Mouse (Mus musculus) CH12.LX (cell line): ENCODE measurements at regions not wholly inside any gene's neighbourhood (a gene's known extent, or its start where the extent isn't known, plus 50 kb on each side); places are given as distances from the start of the nearest gene placed in this dataset.

Experiments used
- DNase-seq: peaks from one replicate; pipeline ENCODE4 v3.0.0-alpha.2; 2013; ENCODE audit errors: extremely low read depth
- H3K27ac ChIP-seq: 2 replicates; pipeline ENCODE4 v1.5.1; 2012; ENCODE audit warnings: low read depth, mild to moderate bottlenecking, control low read depth, moderate library complexity; ENCODE audit not compliant: insufficient read depth
- H3K27me3 ChIP-seq: replicated peaks from 2 replicates; pipeline ENCODE3; 2012; ENCODE audit warnings: inconsistent platforms
- H3K36me3 ChIP-seq, 2 experiments: replicated peaks in 1 of 2; 2 replicates each; pipeline versions ENCODE3 to v1.6.1; 2012; ENCODE audit warnings: inconsistent platforms in 1 of 2, low read length in 1 of 2, mild to moderate bottlenecking in 1 of 2, mixed read lengths in 1 of 2, moderate library complexity in 1 of 2; ENCODE audit not compliant: control insufficient read depth in 1 of 2, insufficient read depth in 1 of 2
- H3K4me1 ChIP-seq, 2 experiments: 2 replicates each; pipeline ENCODE4 v1.6.1; 2012; ENCODE audit warnings: inconsistent platforms in 1 of 2, moderate library complexity in 1 of 2; ENCODE audit not compliant: insufficient read depth in 2 of 2, control insufficient read depth in 1 of 2
- H3K4me2 ChIP-seq: 2 replicates; pipeline ENCODE4 v1.6.1; 2012; ENCODE audit warnings: low read depth, mild to moderate bottlenecking, control low read depth; ENCODE audit not compliant: poor library complexity, insufficient read depth, severe bottlenecking
- H3K4me3 ChIP-seq, 3 experiments: fragments of 150-350 bp in 1 of 3; sonication (generic) in 1 of 3; replicated peaks in 1 of 3; 2 replicates each; pipeline versions ENCODE3 to v1.5.1; 2011 to 2012; ENCODE audit warnings: low read depth in 2 of 3, low read length in 2 of 3, mild to moderate bottlenecking in 2 of 3, moderate library complexity in 2 of 3, control low read depth in 1 of 3, improper control_type of control experiment in 1 of 3, inconsistent platforms in 1 of 3, mixed read lengths in 1 of 3; ENCODE audit not compliant: poor library complexity in 1 of 3
- H3K79me2 ChIP-seq: replicated peaks from 2 replicates; pipeline ENCODE4 v1.6.1; 2012; ENCODE audit warnings: mild to moderate bottlenecking, moderate library complexity; ENCODE audit not compliant: control insufficient read depth, poor library complexity, insufficient read depth, severe bottlenecking; ENCODE audit errors: extremely low read depth
- H3K9ac ChIP-seq: 2 replicates; pipeline ENCODE4 v1.6.1; 2012; ENCODE audit warnings: low read depth, mild to moderate bottlenecking, control low read depth, moderate library complexity; ENCODE audit not compliant: insufficient read depth
- H3K9me3 ChIP-seq: replicated peaks from 2 replicates; pipeline ENCODE3; 2012; ENCODE audit warnings: low read length, inconsistent platforms, mixed read lengths
- BHLHE40 ChIP-seq: IDR thresholded peaks from 2 replicates; pipeline ENCODE4 v1.6.1; 2011; ENCODE audit warnings: mild to moderate bottlenecking, low read depth, low read length, improper control_type of control experiment
- CHD2 ChIP-seq: IDR thresholded peaks from 2 replicates; pipeline ENCODE4 v1.6.1; 2011; ENCODE audit warnings: low read length, improper control_type of control experiment
- CTCF ChIP-seq, 2 experiments: IDR thresholded peaks in 1 of 2; conservative IDR thresholded peaks in 1 of 2; 2 replicates each; pipeline ENCODE4 v1.5.1; 2011 to 2012; ENCODE audit warnings: low read depth in 2 of 2, low read length in 2 of 2, improper control_type of control experiment in 1 of 2, inconsistent platforms in 1 of 2, mild to moderate bottlenecking in 1 of 2, moderate library complexity in 1 of 2
- ETS1 ChIP-seq: conservative IDR thresholded peaks from 2 replicates; pipeline ENCODE4 v1.6.1; 2012; ENCODE audit warnings: low read depth, mild to moderate bottlenecking, inconsistent platforms, low read length, improper control_type of control experiment, moderate library complexity
- GABPA ChIP-seq: IDR thresholded peaks from 2 replicates; pipeline ENCODE4 v1.6.1; 2012; ENCODE audit warnings: low read depth, low read length, improper control_type of control experiment, inconsistent platforms; ENCODE audit not compliant: insufficient replicate concordance
- HCFC1 ChIP-seq: IDR thresholded peaks from 2 replicates; pipeline ENCODE4 v1.6.1; 2012; ENCODE audit warnings: low read depth, mild to moderate bottlenecking, inconsistent platforms, low read length, improper control_type of control experiment
- IRF4 ChIP-seq: IDR thresholded peaks from 2 replicates; pipeline ENCODE4 v1.6.1; 2014; ENCODE audit warnings: low read depth, mild to moderate bottlenecking, inconsistent platforms, low read length, improper control_type of control experiment
- MAZ ChIP-seq: IDR thresholded peaks from 2 replicates; pipeline ENCODE4 v1.6.1; 2012; ENCODE audit warnings: low read depth, mild to moderate bottlenecking, inconsistent platforms, low read length, improper control_type of control experiment, moderate library complexity
- POLR2A ChIP-seq: IDR thresholded peaks from 2 replicates; pipeline ENCODE4 v1.6.1; 2011; ENCODE audit warnings: low read depth, mild to moderate bottlenecking, improper control_type of control experiment, low read length
- POLR2AphosphoS2 ChIP-seq: IDR thresholded peaks from 2 replicates; pipeline ENCODE4 v1.6.1; 2011; ENCODE audit warnings: low read depth, low read length, improper control_type of control experiment
- ZKSCAN1 ChIP-seq: IDR thresholded peaks from 2 replicates; pipeline ENCODE4 v1.6.1; 2012; ENCODE audit warnings: low read depth, inconsistent platforms, low read length, improper control_type of control experiment, borderline replicate concordance
- dilution Hi-C: fragments of 300-500 bp; cut with MboI; formaldehyde crosslinking; loops from 2 replicates; pipeline ENCODE4 v1.14.3; 2020; ENCODE audit warnings: low sequenced_read_pairs; ENCODE audit not compliant: extremely low pct_unique_long_range_greater_than_20kb, extremely low pct_ligation_motif_present
- in situ Hi-C: fragments of 300-500 bp; cut with MboI; formaldehyde crosslinking; loops from 3 replicates; pipeline ENCODE4 v1.14.3; 2019; ENCODE audit warnings: low sequenced_read_pairs, low pct_ligation_motif_present, low pct_unique_long_range_greater_than_20kb, mixed read lengths

- Histone ChIP-seq H3K9me3 (peaks cover 25% of the 10 kb centered on the region), H3K27me3 (no peaks in the 10 kb centered on the region), H3K4me3 (no peak overlapping the region), H3K36me3 (no peaks in the 10 kb centered on the region), H3K4me1 (no peaks in the 10 kb centered on the region), H3K9ac (no peak overlapping the region), H3K27ac (no peak overlapping the region), H3K4me2 (no peak overlapping the region), H3K79me2 (no peaks in the 10 kb centered on the region)
- in situ Hi-C loops (no loop called here), dilution Hi-C loops (no loop called here)
- TF ChIP-seq BHLHE40 = no peak
- TF ChIP-seq CTCF (conservative IDR thresholded peaks at IDR 0.05 in 1 of 2, IDR thresholded peaks at IDR 0.05 in 1 of 2; ENCODE audit: low read depth in 2 of 2, low read length in 2 of 2) = no peak
- no peak for DNase-seq
These were observed 409.7 kb upstream of the Ano5 start for GRCm38 (mm10) chr7:51101166-51101565.

GRCm38 (mm10) chr7:51140796-51141195 lies 370.0 kb upstream of the Ano5 start:
- in situ Hi-C loops = no loop called here
- Histone ChIP-seq H3K4me3 (no peak overlapping the region), H3K4me1 (no peaks in the 10 kb centered on the region)
- no peak for TF ChIP-seq GABPA
- no peak for TF ChIP-seq CHD2
- TF ChIP-seq ETS1 = no peak
- no peak for TF ChIP-seq ZKSCAN1
- TF ChIP-seq, all 38 proteins: peak for 0
- H3K36me3 ChIP-seq = no peaks in the 10 kb centered on the region
- peaks cover 24% of the 10 kb centered on the region for H3K9me3 ChIP-seq
- H3K4me2 ChIP-seq = no peak overlapping the region
- no peak overlapping the region for H3K27ac ChIP-seq
- no peak for DNase-seq
- no peak overlapping the region for H3K9ac ChIP-seq
- H3K27me3 ChIP-seq = no peaks in the 10 kb centered on the region
- dilution Hi-C loops = no loop called here
- no peaks in the 10 kb centered on the region for H3K79me2 ChIP-seq

GRCm38 (mm10) chr7:51175211-51175610 lies 335.6 kb upstream of the Ano5 start:
- TF ChIP-seq POLR2A = no peak
- TF ChIP-seq IRF4 = no peak
- no peak for TF ChIP-seq POLR2AphosphoS2
- no peak for TF ChIP-seq HCFC1
- no peak for TF ChIP-seq MAZ
- no peak for TF ChIP-seq CHD2

More at GRCm38 (mm10) chr7:51175211-51175610, 335.6 kb upstream of the Ano5 start:
- H3K4me3 ChIP-seq = no peak overlapping the region
- H3K4me1 ChIP-seq = no peaks in the 10 kb centered on the region
- H3K27ac ChIP-seq = no peak overlapping the region
- peaks cover 15% of the 10 kb centered on the region for H3K9me3 ChIP-seq
- no peaks in the 10 kb centered on the region for H3K79me2 ChIP-seq
- H3K4me2 ChIP-seq = no peak overlapping the region
- in situ Hi-C loops (no loop called here), dilution Hi-C loops (no loop called here)
- no peaks in the 10 kb centered on the region for H3K36me3 ChIP-seq
- no peak overlapping the region for H3K9ac ChIP-seq
- H3K27me3 ChIP-seq = no peaks in the 10 kb centered on the region
- DNase-seq = no peak
